Mouse (Mus musculus) monocyte, adult 5-6 weeks (primary cell): ENCODE measurements at regions not wholly inside any gene's neighbourhood (a gene's known extent, or its start where the extent isn't known, plus 50 kb on each side); places are given as distances from the start of the nearest gene placed in this dataset.
"Not testable (repeated sequence)": the region's sequence is repeated elsewhere in the genome, so short reads cannot be mapped to it uniquely, and the experiment has no call there.

Experiments used
- ATAC-seq: fragments of 153-309, 156-312 bp; replicated peaks from 2 replicates; pipeline ENCODE4 v1.8.0; 2017; ENCODE audit warnings: mild to moderate bottlenecking; ENCODE audit not compliant: low TSS enrichment, insufficient number of reproducible peaks, severe bottlenecking, poor library complexity, low FRiP score

DNA sequence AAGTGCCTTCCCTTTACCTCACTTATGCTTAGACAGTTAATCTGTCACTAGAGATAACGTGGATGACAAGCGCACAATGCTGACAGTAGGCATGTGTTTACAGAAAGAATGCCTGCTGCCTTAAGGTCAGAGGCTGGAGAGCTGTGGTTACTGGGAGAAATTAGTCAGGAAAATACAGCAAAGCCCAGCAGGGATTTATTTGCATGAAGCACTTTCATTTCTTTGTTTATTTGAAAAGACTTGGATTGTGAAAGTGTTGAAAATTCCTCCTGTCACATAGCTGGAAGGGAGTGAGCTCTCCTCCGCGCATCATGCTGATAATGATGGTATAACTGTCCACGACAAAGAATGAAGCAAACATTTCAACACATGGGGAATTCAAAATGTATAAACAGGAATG is 237.5 kb upstream of the Speer4f2 start:
- ATAC-seq, result no peak

DNA sequence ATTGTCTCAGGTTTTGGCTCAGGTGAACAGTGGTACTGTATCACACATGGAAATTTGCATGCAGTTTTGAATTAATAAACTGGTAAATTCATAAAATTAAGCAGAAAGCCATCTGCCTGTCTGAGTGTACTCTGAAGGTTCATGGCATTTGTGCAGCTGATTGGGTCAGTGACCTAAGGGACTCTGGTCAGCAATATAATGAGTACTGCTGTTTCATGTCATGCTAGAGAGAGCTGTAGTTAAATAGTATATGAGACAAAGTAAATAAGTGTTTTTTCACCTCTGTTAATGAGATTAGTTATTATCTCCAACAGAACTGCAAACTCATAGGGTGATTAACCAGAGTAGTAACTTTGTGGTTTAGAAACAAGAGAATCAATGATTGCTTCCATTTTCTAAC is 231.4 kb upstream of the Speer4f2 start:
- no peak for ATAC-seq

DNA sequence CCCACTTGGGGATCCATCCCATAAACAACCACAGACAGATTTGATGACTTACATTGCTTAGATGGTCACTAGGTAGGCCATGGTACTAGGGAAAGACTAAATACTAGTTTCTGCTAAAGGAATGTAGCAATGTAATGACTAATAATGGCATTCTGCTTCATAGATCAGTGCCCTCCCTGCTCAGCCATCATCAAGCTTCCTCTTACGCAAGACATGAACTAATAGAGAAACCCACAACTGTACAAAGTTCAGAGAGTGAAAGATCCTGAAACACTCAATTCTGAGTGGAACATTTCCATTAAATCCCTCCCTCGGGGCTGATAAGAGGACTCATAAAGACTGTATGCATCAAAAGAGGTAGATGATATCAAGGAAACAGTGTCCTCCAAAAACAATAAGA is 198.4 kb upstream of the Speer4f2 start:
- no peak for ATAC-seq

DNA sequence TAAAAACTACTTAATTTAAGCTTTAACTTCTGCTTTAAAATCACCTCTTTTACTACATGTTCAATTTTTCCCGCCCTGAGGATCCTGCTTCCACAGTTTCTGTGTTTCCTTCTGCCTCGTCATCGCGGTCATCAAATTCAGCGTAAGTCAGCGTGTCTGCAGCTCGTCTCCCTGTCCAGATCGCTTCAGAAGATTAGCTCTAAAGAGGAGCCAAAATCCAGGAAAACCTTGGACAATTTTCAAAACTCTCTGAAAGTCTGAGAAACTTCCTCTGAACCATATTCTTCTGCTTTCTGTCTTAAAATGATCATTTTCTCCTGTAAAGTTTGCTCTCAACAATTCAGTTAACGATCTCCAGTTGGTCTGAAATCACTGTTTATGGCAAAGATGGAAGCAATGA is 196.2 kb upstream of the Speer4f2 start:
- no peak for ATAC-seq

DNA sequence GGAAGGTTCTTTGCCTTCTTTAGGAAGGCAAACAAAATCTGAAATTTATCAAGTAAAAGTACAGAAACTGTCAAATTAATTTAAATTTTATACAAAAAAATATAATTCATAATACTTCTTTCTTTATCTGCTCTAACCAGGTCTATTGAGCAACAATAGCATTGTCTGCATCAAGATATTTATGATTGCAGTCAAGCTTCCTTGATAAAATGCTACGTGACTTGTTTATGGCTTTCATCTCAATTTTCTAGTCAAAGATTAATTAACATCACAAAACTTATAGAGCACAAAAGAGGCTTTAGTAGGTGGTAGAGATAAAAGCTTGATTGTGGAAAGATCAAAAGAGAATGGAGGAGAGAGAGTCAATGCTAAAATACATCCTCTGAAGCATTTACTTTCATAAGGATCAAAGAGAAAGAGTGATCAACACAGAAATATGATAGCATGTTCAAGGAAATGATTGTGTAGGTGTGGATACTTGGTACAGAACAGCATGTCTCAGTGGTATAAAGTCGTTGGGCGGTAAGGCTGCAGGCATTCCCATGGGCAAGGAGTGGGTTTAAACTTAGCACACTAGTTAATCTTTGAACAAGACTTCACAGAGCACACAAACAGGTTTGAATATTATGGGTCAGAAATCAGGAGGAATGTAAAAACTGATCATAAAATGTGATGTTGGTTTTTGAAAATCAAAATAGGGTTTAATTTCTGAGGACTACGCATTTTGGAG is 164.3 kb upstream of the Speer4f2 start:
- ATAC-seq, result no peak

DNA sequence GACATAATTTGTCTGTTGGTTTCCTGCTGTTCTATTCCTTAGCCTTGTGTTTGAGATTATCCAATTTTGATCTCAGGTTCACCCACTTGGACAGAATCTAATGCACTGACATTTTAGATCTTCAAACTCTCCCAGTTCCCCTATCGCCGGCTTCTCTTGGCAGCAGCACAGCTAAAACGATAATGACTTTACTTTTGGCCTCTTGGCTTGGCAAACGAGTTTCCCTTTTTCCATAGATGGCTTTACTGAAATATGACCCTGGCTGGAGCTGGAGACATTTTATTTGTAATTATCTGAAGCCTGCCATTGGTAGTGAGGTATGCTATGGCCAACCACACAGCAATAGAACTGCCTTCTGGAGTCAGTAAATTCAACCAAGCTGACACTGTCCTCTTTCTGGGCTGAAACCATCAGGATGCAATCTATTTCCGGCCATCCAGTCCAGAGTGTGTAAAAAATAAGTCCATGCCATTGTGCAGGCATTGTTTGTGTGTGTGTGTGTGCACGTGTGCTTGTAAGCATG is 162.2 kb upstream of the Speer4f2 start:
- no peak for ATAC-seq

DNA sequence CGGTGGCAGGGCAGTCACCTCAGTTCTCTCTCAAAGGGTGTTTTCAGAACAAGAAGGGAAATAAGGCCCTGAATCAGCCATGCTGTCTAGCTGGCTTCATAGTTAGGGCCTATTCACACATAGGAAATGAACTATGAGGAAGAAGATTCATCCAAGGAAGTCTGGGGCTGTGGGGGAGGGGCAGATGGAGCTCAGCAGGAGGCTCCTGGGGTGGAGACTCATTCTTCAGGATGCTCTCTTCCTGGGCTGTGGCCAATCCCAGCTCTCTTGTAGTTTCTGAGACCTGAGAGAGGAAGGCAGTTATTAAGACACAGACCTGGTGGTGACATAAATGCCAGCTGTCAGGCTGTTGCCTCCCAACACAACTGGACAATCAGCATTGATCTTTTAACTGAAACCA is 149.4 kb upstream of the Speer4f2 start:
- ATAC-seq, result not testable (repeated sequence)

DNA sequence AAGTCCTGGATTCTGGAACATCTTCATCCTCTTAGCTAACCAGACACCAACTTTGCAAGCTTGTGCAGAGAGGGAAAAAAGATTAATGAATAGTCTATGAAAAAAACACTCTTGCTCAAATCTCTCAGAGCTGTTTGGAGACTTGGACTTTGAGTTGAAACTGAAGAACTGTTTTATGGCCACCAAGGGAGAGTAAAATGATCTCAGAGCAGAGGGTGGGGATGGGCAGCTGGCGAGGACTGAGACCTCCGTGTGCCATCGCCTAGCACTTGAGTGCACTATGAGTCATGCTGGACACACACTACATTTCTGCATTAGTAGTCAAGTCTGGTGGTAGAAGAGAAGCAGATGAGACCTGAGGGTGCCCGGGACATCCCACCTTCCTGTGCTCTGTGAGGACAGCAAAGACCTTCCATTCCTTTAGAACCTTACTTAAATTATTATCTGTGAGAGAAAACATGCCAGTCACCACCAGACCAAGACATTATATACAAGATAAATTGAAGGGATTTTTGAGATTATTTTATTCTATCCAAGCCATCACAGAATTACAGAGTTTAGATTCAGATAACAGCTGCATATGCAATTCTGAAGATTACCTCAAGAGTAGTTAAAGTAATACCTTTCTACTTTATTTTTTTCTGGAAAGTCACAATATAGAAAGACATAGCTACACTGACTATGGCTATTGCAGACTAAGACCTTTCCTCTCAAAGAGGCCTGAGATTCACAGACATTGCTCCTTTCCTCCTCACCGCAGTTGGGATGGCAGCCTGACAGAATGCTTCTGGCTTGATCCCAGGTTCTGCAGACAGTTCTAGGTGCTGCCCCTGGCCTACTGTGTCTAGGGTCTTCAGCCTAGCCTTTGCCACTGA is 125.0 kb upstream of the Speer4f2 start:
- ATAC-seq, result no peak

DNA sequence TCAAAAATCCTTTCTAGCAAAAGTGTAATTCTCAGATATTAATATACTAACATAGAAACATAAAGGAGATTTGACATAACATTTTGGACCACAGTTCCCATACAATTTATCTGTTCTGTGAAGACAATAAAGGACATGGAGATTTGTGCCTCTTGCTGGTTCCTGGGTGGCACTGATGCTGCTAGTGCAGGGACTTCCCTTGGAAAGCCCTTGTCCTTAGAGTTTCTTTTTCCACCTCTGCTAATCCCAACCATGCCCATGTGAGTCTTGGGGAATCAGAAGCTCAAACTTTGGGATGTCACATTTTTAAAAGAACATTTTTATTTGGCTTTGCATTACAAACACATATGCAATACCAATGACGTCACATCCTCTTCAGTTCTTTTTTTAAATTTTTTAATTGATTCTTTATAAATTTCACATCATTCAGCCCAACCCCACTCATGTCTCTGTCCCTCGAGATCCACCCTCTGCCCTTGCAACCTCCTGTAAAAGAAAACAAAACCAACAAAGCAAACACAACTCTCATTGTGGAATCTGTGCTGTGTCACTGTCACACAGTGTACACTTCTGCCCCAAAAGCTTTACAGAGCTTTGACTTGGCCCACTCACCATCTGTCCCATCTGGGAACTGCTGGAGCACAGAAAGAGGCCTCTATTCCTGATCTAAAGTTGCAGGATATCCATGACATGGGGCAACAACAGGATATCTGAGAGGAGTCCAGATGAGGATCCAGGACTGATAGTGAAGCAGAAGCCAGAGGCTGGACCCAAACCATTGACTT is 112.2 kb upstream of the Speer4f2 start:
- ATAC-seq, result no peak

DNA sequence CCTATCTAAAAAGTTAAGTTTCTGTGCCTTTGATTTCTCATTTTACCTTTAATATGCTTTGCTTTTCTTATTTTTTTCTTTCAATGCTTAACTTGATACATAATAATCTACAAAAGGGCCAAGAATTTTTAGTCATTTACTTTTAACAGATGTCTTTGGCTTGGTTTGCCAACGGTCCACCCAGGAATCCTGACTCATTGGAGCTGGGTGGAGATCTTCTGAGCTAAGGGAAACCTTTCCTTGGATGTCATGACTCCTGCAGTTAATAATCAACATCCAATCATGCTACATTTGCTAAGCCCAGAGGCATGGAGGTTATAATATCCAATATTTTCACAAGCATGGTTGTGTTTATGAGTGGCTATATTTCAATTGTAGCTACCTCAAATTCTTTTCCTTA is 110.9 kb upstream of the Speer4f2 start:
- ATAC-seq, result no peak

DNA sequence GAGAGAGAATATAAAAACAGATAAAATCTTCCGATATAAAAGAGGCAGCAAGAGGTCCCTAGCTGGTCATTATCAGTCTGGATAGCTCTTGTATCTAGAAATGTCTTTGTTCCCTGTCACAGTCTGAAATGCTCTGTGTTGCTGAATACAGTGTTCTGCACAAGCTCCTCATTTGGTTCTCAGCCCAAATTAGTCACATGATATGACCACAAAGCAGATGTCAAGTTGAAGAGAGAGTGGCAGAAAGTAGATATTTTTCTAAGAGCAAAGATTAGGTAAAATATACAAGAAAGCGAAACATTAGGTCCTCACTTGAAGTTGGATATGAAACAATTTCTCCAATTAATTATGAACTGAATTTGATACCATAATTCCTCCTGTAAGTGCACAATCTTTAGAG is 101.8 kb upstream of the Speer4f2 start:
- no peak for ATAC-seq

DNA sequence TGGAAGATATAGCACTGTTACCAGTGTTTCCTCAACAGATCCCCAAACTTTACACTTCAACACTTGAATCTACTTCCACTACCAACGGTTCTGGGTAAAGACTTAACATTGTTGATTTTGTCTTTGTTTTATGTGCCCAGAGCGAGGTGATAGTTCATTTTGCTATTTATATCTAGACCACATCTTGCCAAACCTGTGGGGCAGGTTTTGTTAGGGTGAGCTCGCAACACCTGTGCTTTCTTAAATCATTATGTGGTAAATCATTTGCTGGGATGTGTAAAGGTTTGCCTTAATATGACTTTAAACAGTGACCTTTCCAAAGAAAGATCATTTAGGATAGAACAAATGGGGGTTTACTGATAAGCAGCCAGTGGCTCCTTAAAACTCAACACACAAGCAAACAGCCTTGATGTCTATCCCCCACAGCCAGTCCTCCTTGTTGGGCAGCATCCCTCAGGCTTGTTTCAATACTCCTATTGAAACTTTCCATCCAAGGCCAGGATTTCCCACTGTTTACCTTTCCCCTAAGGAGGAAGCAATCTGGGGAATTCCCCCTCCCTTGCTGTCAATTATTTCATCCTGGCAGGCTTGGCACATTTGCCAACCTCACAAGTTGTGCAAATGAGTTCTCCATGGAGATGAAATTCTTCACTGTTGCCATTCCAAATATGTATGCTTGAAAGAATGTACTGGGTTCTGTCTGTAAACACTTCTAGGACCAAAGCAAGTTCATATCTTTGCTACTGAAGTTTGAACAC is 101.1 kb upstream of the Speer4f2 start:
- no peak for ATAC-seq

DNA sequence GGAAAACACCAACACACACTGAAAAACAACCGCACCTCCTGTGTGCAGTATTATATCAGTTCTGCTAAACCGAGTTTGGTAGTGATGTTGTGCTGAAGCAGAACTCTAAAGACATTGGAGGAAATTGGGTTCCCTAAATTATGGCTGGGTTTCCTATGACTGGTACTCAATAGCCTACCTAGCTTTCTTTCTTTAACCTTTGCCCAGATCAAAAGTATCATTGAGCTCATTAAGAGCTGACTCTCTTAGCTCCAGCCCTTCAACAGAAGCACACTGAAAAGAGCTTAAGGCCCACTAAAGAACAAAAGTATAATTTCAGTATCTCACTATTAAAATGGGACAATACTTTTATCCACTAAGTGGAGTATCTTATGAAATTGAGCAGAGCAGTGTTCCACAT is 97.6 kb upstream of the Speer4f2 start:
- no peak for ATAC-seq

DNA sequence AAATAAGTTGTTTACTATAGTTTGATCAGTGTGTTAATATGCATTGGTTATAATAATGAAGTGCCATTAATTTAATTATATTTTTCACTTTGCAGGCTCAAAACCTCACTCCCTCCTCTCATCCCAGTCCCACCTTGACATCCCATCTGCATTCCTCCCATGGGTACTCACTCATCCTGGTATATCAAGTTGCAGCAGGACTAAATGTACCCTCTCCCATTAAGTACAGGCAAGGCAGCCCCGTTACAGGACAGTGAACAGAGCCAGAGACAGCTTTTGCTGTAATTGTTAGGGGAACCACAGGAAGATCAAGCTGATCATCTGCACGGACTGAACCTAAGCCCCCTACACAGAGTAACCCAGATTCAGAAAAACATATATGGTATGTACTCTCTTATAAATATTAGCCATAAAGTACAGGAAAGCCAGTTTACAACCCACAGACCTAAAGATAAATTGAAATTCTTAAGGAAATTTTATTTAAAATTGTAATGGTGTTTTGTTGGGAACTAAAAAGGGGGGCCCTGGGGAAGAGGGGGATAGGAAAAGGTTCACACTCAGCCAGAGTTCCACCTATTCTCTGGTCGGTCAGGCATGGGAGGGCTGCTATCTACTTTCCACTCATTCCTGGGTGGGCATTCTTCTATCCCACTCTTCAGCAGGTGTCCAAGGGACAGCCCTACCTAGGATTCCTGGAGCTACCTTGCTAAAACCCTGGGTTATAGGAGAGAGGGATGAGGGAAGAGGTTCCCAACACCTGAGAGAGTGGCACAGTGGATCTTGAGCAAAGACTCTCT is 96.0 kb upstream of the Speer4f2 start:
- no peak for ATAC-seq

DNA sequence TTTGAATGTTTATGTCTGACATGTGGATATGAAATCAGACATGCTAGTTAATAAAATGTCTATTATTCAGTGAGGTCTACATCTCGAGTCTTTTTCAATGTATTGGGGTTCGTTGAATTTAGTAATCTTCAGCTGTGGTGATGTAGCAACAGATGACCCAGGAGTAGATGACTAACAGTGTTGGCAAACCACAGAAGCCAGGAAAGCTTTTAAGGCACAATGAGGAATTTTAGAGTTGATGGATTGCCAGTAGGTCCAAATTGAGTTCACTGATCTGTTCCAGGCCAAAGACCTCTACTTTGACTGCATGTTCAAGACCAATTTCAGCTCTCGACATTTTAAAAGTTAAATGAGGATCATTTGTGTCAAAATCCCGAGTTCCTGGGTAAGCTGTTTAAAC is 92.8 kb upstream of the Speer4f2 start:
- no peak for ATAC-seq

DNA sequence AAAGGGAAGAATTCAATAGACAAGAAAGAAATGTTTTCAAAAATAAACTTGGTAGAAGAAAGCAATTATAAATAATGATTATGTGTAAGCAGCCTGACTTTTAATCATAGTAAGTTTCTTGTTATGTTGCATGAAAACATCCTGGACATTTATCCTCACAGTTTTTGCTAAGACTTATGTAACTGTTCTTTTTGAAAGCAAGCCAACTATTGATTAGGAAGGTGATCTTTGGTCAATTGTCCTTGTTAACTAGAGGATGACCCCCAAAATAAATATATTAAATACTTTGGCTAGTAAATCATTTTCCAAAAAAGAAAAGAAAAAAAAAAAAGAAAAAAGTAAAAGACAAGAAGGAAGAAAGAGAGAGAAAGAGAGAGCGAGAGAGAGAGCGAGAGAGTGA is 92.0 kb upstream of the Speer4f2 start:
- no peak for ATAC-seq

DNA sequence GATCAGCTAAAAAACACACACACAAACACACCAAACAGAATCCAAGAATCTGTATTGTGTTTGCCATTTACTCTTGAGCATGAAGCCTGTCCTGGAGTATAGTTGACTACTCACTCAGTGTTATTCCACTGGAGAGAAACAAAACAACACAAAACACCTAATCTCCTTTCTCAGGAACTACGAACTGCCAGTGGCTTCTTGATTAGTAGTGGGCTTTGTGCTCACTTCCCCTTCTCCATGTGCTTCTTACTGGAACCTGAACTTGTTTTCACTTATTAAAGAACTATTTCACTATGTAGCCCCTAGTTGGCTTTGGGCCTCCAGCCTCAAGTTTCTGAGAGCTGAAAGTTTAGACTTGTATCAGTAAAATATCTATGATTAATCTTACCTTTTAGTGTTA is 84.0 kb upstream of the Speer4f2 start:
- ATAC-seq, result no peak

DNA sequence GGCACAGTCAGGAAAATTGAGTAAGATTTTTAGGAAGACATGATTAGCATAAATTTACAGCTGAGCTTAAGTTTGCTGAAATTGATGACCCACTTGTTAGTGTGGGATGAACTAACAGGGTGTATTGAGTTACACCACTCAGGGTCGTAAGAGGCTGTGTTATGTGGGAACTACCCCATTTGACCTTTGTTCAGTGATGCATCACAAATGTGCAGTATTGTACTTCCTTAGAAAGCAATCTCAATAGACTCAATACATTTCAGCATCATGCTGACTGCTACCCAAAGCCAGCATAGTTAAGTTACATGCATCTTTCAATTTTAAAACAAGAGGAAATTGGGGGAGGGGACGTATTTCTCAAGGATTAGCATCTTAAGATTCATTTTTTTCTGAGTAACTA is 80.4 kb upstream of the Speer4f2 start:
- no peak for ATAC-seq
